Mouse (Mus musculus) stomach, postnatal 0 days (tissue): Measurements from ENCODE around the gene Itgb1bp1. TPM values are rescaled to one million over a fixed set of nuclear protein-coding genes. Genes with fewer than 3 reads are reported as not detected.

Source experiments
- ATAC-seq: fragments of 200-750 bp; cut with Nextera tagmentation; 2 replicates; pipeline ENCODE4 v1.8.0; 2017; ENCODE audit not compliant: low FRiP score, low TSS enrichment
- DNase-seq: peaks from one replicate; pipeline ENCODE4 v3.0.0-alpha.2; 2016; ENCODE audit warnings: low spot score
- H3K27ac ChIP-seq: fragments of 300-500 bp; sonication (generic); replicated peaks from 2 replicates; pipeline ENCODE4 v1.5.1; 2014; ENCODE audit warnings: mild to moderate bottlenecking, control low read depth
- H3K27me3 ChIP-seq: fragments of 300-500 bp; sonication (generic); 2 replicates; pipeline ENCODE4 v1.6.1; 2014; ENCODE audit warnings: low read length; ENCODE audit not compliant: control insufficient read depth, insufficient read depth
- H3K36me3 ChIP-seq: fragments of 300-500 bp; sonication (generic); 2 replicates; pipeline ENCODE4 v1.6.1; 2014; ENCODE audit warnings: low read length, mixed read lengths; ENCODE audit not compliant: control insufficient read depth, insufficient read depth
- H3K4me1 ChIP-seq: fragments of 300-500 bp; sonication (generic); replicated peaks from 2 replicates; pipeline ENCODE4 v1.6.1; 2014; ENCODE audit warnings: antibody characterized with exemption; ENCODE audit not compliant: control insufficient read depth, insufficient read depth
- H3K4me2 ChIP-seq: fragments of 300-500 bp; sonication (generic); replicated peaks from 2 replicates; pipeline ENCODE4 v1.6.1; 2014; ENCODE audit warnings: low read depth, mild to moderate bottlenecking, control low read depth, moderate library complexity
- H3K4me3 ChIP-seq: fragments of 300-500 bp; sonication (generic); 2 replicates; pipeline ENCODE4 v1.5.1; 2014; ENCODE audit warnings: low read depth, low read length, control low read depth
- H3K9ac ChIP-seq: fragments of 300-500 bp; sonication (generic); 2 replicates; pipeline ENCODE4 v1.6.1; 2014; ENCODE audit warnings: mild to moderate bottlenecking, low read length, control low read depth, mixed read lengths
- H3K9me3 ChIP-seq: fragments of 300-500 bp; sonication (generic); 2 replicates; pipeline ENCODE4 v1.6.1; 2016; ENCODE audit warnings: low read length; ENCODE audit not compliant: control insufficient read depth
- CTCF ChIP-seq: IDR thresholded peaks from 2 replicates; pipeline ENCODE4 v1.5.1; 2016; ENCODE audit warnings: antibody characterized with exemption, low read depth, mild to moderate bottlenecking, moderate library complexity
- EP300 ChIP-seq: optimal IDR thresholded peaks from 2 replicates; pipeline ENCODE3; 2016; ENCODE audit warnings: antibody characterized with exemption
- WGBS: fragments of 180-500 bp; shearing (Covaris S2); extraction: QIAGEN DNeasy Blood & Tissue Kit; methylation state at CpG from one replicate; pipeline ENCODE4 v1.1.7; 2014; 5-methylcytosine and 5-hydroxymethylcytosine counted together
- polyA plus RNA-seq: library from polyadenylated mRNA; unstranded; fragments of >200 nt; fragmentation: Nextera tagmentation; extraction: Ambion mirVana; gene quantifications from 2 replicates; pipeline ENCODE4 v1.2.1, GENCODE M21; 2015

The Itgb1bp1 gene
- polyA plus RNA-seq, 1 experiment from 2014 or later, result 31.6 TPM

DNA sequence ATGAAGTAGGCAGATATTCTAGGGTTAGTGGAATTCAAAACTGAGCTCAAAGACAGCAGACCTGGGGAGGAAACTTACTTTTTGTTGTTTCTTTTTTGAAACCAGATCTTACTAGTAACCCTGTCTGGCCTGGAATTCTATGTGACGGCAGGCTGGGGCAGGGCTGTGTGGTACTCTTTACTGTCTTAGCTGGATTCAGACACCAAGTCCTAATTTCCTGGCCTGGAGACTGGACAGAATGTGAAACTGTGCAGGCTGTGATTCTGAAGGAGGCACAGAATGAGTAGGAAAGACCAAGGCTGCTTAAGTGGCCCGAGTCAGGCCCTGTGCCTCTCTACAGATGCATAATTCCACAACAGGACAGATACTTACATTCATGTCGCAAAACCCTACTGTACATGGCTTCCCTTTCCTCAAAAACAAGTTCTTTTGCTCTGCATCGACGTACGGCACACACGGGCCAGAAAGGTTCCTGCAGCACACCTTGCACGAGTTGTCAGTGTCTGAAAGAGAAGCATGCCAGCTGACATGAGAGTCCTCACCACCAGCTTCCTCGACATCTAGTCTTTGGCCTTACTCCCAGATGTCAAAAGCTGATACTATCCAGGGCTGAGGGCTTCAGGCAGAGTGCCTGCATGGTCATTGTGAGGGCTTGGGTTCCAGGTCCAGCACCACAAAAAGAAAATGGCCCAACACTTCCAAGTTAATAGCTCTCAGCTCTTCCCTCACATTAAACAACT, 43.7 kb upstream of the Itgb1bp1 start:
- 67% methylated on average over 9 of the region's 9 CpGs for WGBS
- Histone ChIP-seq H3K27ac (no peak overlapping the region), H3K4me1 (no peaks in the 10 kb centered on the region), H3K9me3 (no peaks in the 10 kb centered on the region), H3K4me3 (no peak overlapping the region), H3K36me3 (peaks cover 19% of the 10 kb centered on the region), H3K9ac (no peak overlapping the region), H3K27me3 (no peaks in the 10 kb centered on the region), H3K4me2 (no peak overlapping the region)
- DNase-seq (no peak), ATAC-seq (no peak)
- TF ChIP-seq EP300 (no peak), CTCF (no peak)

DNA sequence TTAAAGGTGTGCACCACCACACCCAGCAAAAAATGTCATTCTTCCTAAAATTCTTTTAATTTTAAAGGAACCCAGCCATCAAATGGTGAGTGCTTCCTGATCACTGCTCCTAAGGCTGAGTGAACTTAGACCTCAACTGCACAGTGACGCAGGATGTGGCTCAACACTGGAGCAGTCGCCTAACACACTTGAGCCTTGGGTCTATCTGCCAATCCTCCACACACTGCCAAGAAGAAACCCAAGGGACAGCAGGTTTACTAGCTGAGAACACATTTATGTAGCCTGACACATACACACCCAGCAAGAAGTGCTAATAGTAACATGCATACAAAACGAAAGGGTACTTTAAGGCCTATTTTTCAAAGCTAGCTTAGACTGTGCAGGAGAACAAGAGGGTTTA, 40.2 kb upstream of the Itgb1bp1 start:
- Histone ChIP-seq H3K4me1 (no peaks in the 10 kb centered on the region), H3K27me3 (no peaks in the 10 kb centered on the region), H3K27ac (no peak overlapping the region), H3K9me3 (no peaks in the 10 kb centered on the region), H3K9ac (no peak overlapping the region), H3K4me2 (no peak overlapping the region), H3K4me3 (no peak overlapping the region), H3K36me3 (peaks cover 9% of the 10 kb centered on the region)
- 87% methylated on average over 3 of the region's 3 CpGs for WGBS
- no peak for DNase-seq
- ATAC-seq, result no peak
- TF ChIP-seq EP300 (no peak), CTCF (no peak)

DNA sequence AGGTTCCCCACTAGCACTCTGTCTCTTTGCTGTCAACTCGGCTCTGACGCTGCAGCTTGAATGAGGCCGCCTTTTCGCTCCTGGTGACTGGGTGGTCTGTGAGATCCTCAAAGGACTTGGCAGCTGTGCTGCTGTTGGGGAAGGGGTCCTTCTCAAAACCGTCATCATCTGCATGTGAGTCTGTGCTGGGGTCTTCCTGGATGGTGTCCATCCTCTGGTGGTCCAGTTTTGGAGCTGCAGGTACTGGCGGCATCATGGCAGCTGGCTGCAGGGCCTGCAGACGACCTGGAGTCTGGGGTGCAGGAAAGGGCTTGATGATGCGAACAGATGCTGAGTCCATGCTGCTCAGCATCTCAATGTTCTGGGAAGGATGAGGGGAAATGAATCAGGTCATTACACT, 39.2 kb upstream of the Itgb1bp1 start:
- 90% methylated on average over 8 of the region's 8 CpGs for WGBS
- Histone ChIP-seq H3K27ac (no peak overlapping the region), H3K36me3 (peaks cover 9% of the 10 kb centered on the region), H3K4me2 (no peak overlapping the region), H3K27me3 (no peaks in the 10 kb centered on the region), H3K9ac (no peak overlapping the region), H3K4me3 (no peak overlapping the region), H3K4me1 (no peaks in the 10 kb centered on the region), H3K9me3 (no peaks in the 10 kb centered on the region)
- TF ChIP-seq CTCF (no peak), EP300 (no peak)
- ATAC-seq, result no peak
- no peak for DNase-seq

DNA sequence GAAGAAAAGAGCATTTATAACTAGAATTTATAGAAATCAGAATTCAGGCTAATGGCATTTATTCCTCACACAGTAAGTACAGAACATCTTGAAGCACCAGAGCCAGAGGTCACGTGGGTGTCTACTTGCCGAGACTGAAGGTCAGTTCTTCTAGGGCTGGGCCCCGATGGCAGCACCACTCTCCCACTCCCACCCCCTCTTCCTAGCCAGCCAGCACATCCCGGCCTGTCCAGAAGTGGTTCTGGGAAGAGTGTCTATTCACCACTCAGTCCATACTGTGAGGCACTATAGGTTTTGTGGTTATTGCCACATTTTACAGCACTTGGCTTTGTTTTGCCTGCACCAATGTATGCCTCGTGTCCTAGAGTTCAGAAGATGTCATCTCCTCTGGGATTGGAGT, 38.0 kb upstream of the Itgb1bp1 start:
- H3K9me3 ChIP-seq, result no peaks in the 10 kb centered on the region
- H3K27ac ChIP-seq, result no peak overlapping the region
- H3K4me2 ChIP-seq, result no peak overlapping the region
- TF ChIP-seq CTCF, result no peak
- no peak for TF ChIP-seq EP300
- no peak overlapping the region for H3K4me3 ChIP-seq
- 76% methylated on average over 5 of the region's 5 CpGs for WGBS
- no peak for ATAC-seq
- H3K9ac ChIP-seq, result no peak overlapping the region
- H3K4me1 ChIP-seq, result no peaks in the 10 kb centered on the region
- H3K27me3 ChIP-seq, result no peaks in the 10 kb centered on the region
- DNase-seq, result no peak
- H3K36me3 ChIP-seq, result peaks cover 9% of the 10 kb centered on the region

DNA sequence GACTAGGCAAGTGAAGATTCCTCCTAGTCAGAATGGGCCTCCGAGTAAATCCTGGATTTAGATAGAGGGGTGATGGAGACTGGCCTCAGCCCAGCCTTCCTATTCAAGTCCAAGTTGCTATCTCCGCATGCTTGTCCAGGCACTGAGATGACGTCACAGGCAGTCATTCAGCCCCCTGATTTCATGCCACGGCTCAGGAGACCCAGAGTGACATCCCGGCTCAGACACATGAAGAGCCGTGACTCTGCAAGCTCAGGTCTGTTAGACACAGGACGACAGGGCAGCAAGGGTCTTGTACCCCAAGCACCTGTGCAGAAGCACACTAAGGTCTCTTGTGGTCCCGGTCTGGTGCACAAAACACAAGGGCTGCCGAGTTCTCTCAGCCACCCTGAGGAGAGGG, 36.8 kb upstream of the Itgb1bp1 start:
- no peak overlapping the region for H3K4me3 ChIP-seq
- no peaks in the 10 kb centered on the region for H3K9me3 ChIP-seq
- H3K9ac ChIP-seq, result no peak overlapping the region
- H3K27ac ChIP-seq, result no peak overlapping the region
- ATAC-seq (no peak), DNase-seq (no peak)
- WGBS, result 88% methylated on average over 9 of the region's 9 CpGs
- peaks cover 9% of the 10 kb centered on the region for H3K36me3 ChIP-seq
- TF ChIP-seq CTCF (no peak), EP300 (no peak)
- H3K4me1 ChIP-seq, result no peaks in the 10 kb centered on the region
- H3K27me3 ChIP-seq, result no peaks in the 10 kb centered on the region
- no peak overlapping the region for H3K4me2 ChIP-seq

DNA sequence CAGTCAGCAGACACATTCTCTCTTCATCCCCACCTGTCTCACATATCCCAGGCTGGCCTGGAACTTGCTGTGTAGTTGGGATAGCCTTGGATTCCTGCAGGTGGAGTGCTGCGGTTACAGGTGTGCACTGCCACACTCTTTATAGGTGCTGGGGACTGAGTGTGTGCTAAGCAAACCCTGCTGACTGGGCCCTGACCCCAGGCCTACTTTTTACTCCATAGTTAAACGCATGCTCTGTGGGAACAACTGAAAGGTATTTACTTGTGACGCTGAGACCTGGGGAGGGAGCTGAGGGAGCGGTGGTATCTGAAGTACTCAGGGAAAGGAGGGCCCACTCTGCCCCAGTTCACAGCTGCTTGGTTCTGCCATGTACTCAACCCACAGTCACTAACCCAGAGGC, 36.2 kb upstream of the Itgb1bp1 start:
- H3K9me3 ChIP-seq, result no peaks in the 10 kb centered on the region
- DNase-seq (no peak), ATAC-seq (no peak)
- TF ChIP-seq EP300, result no peak
- no peak for TF ChIP-seq CTCF
- H3K27me3 ChIP-seq, result no peaks in the 10 kb centered on the region
- no peak overlapping the region for H3K4me2 ChIP-seq
- H3K9ac ChIP-seq, result no peak overlapping the region
- H3K4me1 ChIP-seq, result no peaks in the 10 kb centered on the region
- H3K4me3 ChIP-seq, result no peak overlapping the region
- 69% methylated on average over 4 of the region's 4 CpGs for WGBS
- H3K36me3 ChIP-seq, result peaks cover 9% of the 10 kb centered on the region
- H3K27ac ChIP-seq, result no peak overlapping the region
